Mouse (Mus musculus) hindbrain, postnatal 0 days (tissue): ENCODE measurements around the gene Lalba. TPM values are rescaled to one million over a fixed set of nuclear protein-coding genes. Genes with fewer than 3 reads are reported as not detected.
"Not testable (repeated sequence)": the region's sequence is repeated elsewhere in the genome, so short reads cannot be mapped to it uniquely, and the experiment has no call there.

Experiments
- ATAC-seq: fragments of 200-750 bp; cut with Nextera tagmentation; 2 replicates; pipeline ENCODE4 v1.8.0; 2017; ENCODE audit warnings: mild to moderate bottlenecking, moderate TSS enrichment, moderate library complexity
- DNase-seq: peaks from one replicate; pipeline ENCODE4 v3.0.0-alpha.2; 2015; ENCODE audit warnings: low spot score
- H3K27ac ChIP-seq: fragments of 300-500 bp; sonication (generic); 2 replicates; pipeline ENCODE4 v1.5.1; 2014; ENCODE audit warnings: mild to moderate bottlenecking
- H3K27me3 ChIP-seq: fragments of 300-500 bp; sonication (generic); 2 replicates; pipeline ENCODE4 v1.6.1; 2014; ENCODE audit warnings: low read length, mixed read lengths; ENCODE audit not compliant: insufficient read depth
- H3K36me3 ChIP-seq: fragments of 300-500 bp; sonication (generic); 2 replicates; pipeline ENCODE4 v1.6.1; 2014; ENCODE audit warnings: low read length, mixed read lengths; ENCODE audit not compliant: insufficient read depth
- H3K4me1 ChIP-seq: fragments of 300-500 bp; sonication (generic); 2 replicates; pipeline ENCODE4 v1.6.1; 2014; ENCODE audit warnings: antibody characterized with exemption, low read length, mixed read lengths; ENCODE audit not compliant: insufficient read depth
- H3K4me2 ChIP-seq: fragments of 300-500 bp; sonication (generic); 2 replicates; pipeline ENCODE4 v1.6.1; 2014; ENCODE audit warnings: low read depth, mild to moderate bottlenecking, low read length, moderate library complexity, mixed read lengths
- H3K4me3 ChIP-seq: fragments of 300-500 bp; sonication (generic); 2 replicates; pipeline ENCODE4 v1.5.1; 2014; ENCODE audit warnings: low read length
- H3K9ac ChIP-seq: fragments of 300-500 bp; sonication (generic); replicated peaks from 2 replicates; pipeline ENCODE4 v1.6.1; 2014; ENCODE audit warnings: mild to moderate bottlenecking, low read length, moderate library complexity, mixed read lengths
- H3K9me3 ChIP-seq: fragments of 300-500 bp; sonication (generic); 2 replicates; pipeline ENCODE4 v1.6.1; 2016; ENCODE audit warnings: low read length, mixed read lengths
- CTCF ChIP-seq: IDR thresholded peaks from 2 replicates; pipeline ENCODE4 v1.5.1; 2016; ENCODE audit warnings: antibody characterized with exemption, control low read depth, low read depth
- WGBS: fragments of 180-500 bp; shearing (Covaris S2); extraction: QIAGEN DNeasy Blood & Tissue Kit; methylation state at CpG from one replicate; pipeline ENCODE4 v1.1.7; 2014; 5-methylcytosine and 5-hydroxymethylcytosine counted together
- polyA plus RNA-seq: library from polyadenylated mRNA; unstranded; fragments of >200 nt; fragmentation: Nextera tagmentation; extraction: Ambion mirVana; gene quantifications from 2 replicates; pipeline ENCODE4 v1.2.1, GENCODE M21; 2015
- total RNA-seq: library from RNA; depleted of rRNA; stranded (reverse); fragments of >200 nt; gene quantifications from 2 replicates; pipeline ENCODE4 v1.2.3, GENCODE M21; 2014

Gene Lalba
- total and polyA plus RNA-seq, 2 experiments from 2014 or later: not detected

GRCm38 (mm10) chr15:98517380-98518355 is 35.1 kb upstream of the Lalba start:
- Histone ChIP-seq H3K4me2 (no peak overlapping the region), H3K9ac (no peak overlapping the region), H3K27me3 (no peaks in the 10 kb centered on the region), H3K36me3 (peaks cover 25% of the 10 kb centered on the region; the same call in 1 of the 2 replicates), H3K4me3 (no peak overlapping the region), H3K4me1 (no peaks in the 10 kb centered on the region), H3K27ac (no peak overlapping the region), H3K9me3 (no peaks in the 10 kb centered on the region)
- peak; percentile 93 for TF ChIP-seq CTCF
- WGBS: 61% methylated on average over 16 of the region's 16 CpGs
- peak; percentile 56 for DNase-seq
- no peak for ATAC-seq

- not testable (repeated sequence) for H3K4me2 ChIP-seq, H3K27me3 ChIP-seq, H3K36me3 ChIP-seq, DNase-seq, H3K4me3 ChIP-seq, ATAC-seq, H3K27ac ChIP-seq, H3K4me1 ChIP-seq, H3K9me3 ChIP-seq, H3K9ac ChIP-seq
- WGBS: 87% methylated on average over 2 of the region's 2 CpGs
Measured at GRCm38 (mm10) chr15:98514845-98515244, 32.3 kb upstream of the Lalba start.

- Histone ChIP-seq H3K4me1 (no peaks in the 10 kb centered on the region), H3K27ac (no peak overlapping the region), H3K4me3 (no peak overlapping the region), H3K9ac (no peak overlapping the region), H3K4me2 (no peak overlapping the region), H3K36me3 (peaks cover 5% of the 10 kb centered on the region; the same call in 1 of the 2 replicates), H3K9me3 (no peaks in the 10 kb centered on the region), H3K27me3 (no peaks in the 10 kb centered on the region)
- TF ChIP-seq CTCF: no peak
- WGBS: 90% methylated on average over 8 of the region's 8 CpGs
- no peak for DNase-seq
- ATAC-seq: no peak
Measured at GRCm38 (mm10) chr15:98514146-98514545, 31.6 kb upstream of the Lalba start.

GRCm38 (mm10) chr15:98513676-98514075 is 31.2 kb upstream of the Lalba start:
- WGBS: 61% methylated on average over 3 of the region's 3 CpGs

GRCm38 (mm10) chr15:98512799-98513321 is 30.3 kb upstream of the Lalba start:
- no peaks in the 10 kb centered on the region for H3K4me1 ChIP-seq
- 0 out of 2 replicates have a peak, but pooled peaks cover 1% of the 10 kb centered on the region for H3K36me3 ChIP-seq
- no peak overlapping the region for H3K9ac ChIP-seq
- ATAC-seq (no peak), DNase-seq (peak; percentile 22)
- no peak overlapping the region for H3K27ac ChIP-seq
- 36% methylated on average over 17 of the region's 17 CpGs for WGBS
- no peaks in the 10 kb centered on the region for H3K9me3 ChIP-seq
- no peak overlapping the region for H3K4me3 ChIP-seq
- no peaks in the 10 kb centered on the region for H3K27me3 ChIP-seq
- no peak overlapping the region for H3K4me2 ChIP-seq
- TF ChIP-seq CTCF: no peak

More at GRCm38 (mm10) chr15:98513676-98514075, 31.2 kb upstream of the Lalba start:
- not testable (repeated sequence) for H3K4me2 ChIP-seq, H3K4me3 ChIP-seq, H3K9me3 ChIP-seq, H3K36me3 ChIP-seq, H3K9ac ChIP-seq, H3K4me1 ChIP-seq, DNase-seq, H3K27me3 ChIP-seq, H3K27ac ChIP-seq, ATAC-seq

- 58% methylated on average over 8 of the region's 8 CpGs for WGBS
- no peaks in the 10 kb centered on the region for H3K9me3 ChIP-seq
- no peak overlapping the region for H3K4me2 ChIP-seq
- no peak overlapping the region for H3K27ac ChIP-seq
- no peak overlapping the region for H3K4me3 ChIP-seq
- TF ChIP-seq CTCF: no peak
- H3K4me1 ChIP-seq: no peaks in the 10 kb centered on the region
- no peaks in the 10 kb centered on the region for H3K27me3 ChIP-seq
- no peak for ATAC-seq
- no peak overlapping the region for H3K9ac ChIP-seq
- H3K36me3 ChIP-seq: no peaks in the 10 kb centered on the region
- no peak for DNase-seq
Measured at GRCm38 (mm10) chr15:98512232-98512631, 29.7 kb upstream of the Lalba start.

GRCm38 (mm10) chr15:98511386-98511928 is 28.9 kb upstream of the Lalba start:
- DNase-seq (no peak), ATAC-seq (no peak)
- 40% methylated on average over 13 of the region's 13 CpGs for WGBS
- Histone ChIP-seq H3K27me3 (no peaks in the 10 kb centered on the region), H3K4me2 (peak overlapping the region; percentile 56), H3K36me3 (no peaks in the 10 kb centered on the region), H3K4me3 (no peak overlapping the region), H3K9me3 (no peaks in the 10 kb centered on the region), H3K4me1 (no peaks in the 10 kb centered on the region), H3K27ac (no peak overlapping the region), H3K9ac (no peak overlapping the region)
- no peak for TF ChIP-seq CTCF
